Mouse (Mus musculus) limb, embryonic 14.5 days (tissue): ENCODE results near the gene Mycbpap. TPM values are rescaled to one million over a fixed set of nuclear protein-coding genes. Genes with fewer than 3 reads are reported as not detected.

ENCODE experiments used
- ATAC-seq: fragments of 200-750 bp; cut with Nextera tagmentation; 2 replicates; pipeline ENCODE4 v1.8.0; 2017; ENCODE audit warnings: low read depth, moderate number of reproducible peaks, moderate TSS enrichment; ENCODE audit not compliant: low FRiP score
- DNase-seq: peaks from one replicate; pipeline ENCODE4 v3.0.0-alpha.2; 2015; ENCODE audit warnings: low spot score
- H3K27ac ChIP-seq: fragments of 300-500 bp; sonication (generic); replicated peaks from 2 replicates; pipeline ENCODE4 v1.5.1; 2014; ENCODE audit warnings: low read depth, mild to moderate bottlenecking, low read length, moderate library complexity, mixed read lengths
- H3K27me3 ChIP-seq: fragments of 300-500 bp; sonication (generic); 2 replicates; pipeline ENCODE4 v1.6.1; 2014; ENCODE audit warnings: low read length, mixed read lengths; ENCODE audit not compliant: control insufficient read depth, insufficient read depth
- H3K36me3 ChIP-seq: fragments of 300-500 bp; sonication (generic); 2 replicates; pipeline ENCODE4 v1.6.1; 2014; ENCODE audit warnings: mild to moderate bottlenecking, low read length, moderate library complexity, mixed read lengths; ENCODE audit not compliant: control insufficient read depth, insufficient read depth
- H3K4me1 ChIP-seq: fragments of 300-500 bp; sonication (generic); 2 replicates; pipeline ENCODE4 v1.6.1; 2014; ENCODE audit warnings: antibody characterized with exemption, low read length, mixed read lengths; ENCODE audit not compliant: control insufficient read depth, insufficient read depth
- H3K4me2 ChIP-seq: fragments of 300-500 bp; sonication (generic); replicated peaks from 2 replicates; pipeline ENCODE4 v1.6.1; 2014; ENCODE audit warnings: low read depth, mild to moderate bottlenecking, low read length, moderate library complexity; ENCODE audit not compliant: severe bottlenecking
- H3K4me3 ChIP-seq: fragments of 300-500 bp; sonication (generic); replicated peaks from 2 replicates; pipeline ENCODE4 v1.5.1; 2014; ENCODE audit warnings: low read length
- H3K9ac ChIP-seq: fragments of 300-500 bp; sonication (generic); 2 replicates; pipeline ENCODE4 v1.6.1; 2014; ENCODE audit warnings: mild to moderate bottlenecking, low read depth, low read length, moderate library complexity; ENCODE audit not compliant: severe bottlenecking
- H3K9me3 ChIP-seq: fragments of 300-500 bp; sonication (generic); 2 replicates; pipeline ENCODE4 v1.6.1; 2016; ENCODE audit warnings: low read length; ENCODE audit not compliant: control insufficient read depth
- POLR2A ChIP-seq: fragments of 200-500 bp; IDR thresholded peaks from 2 replicates; pipeline ENCODE4 v1.8.0; 2012; ENCODE audit warnings: inconsistent platforms, mild to moderate bottlenecking, moderate library complexity, borderline replicate concordance; ENCODE audit not compliant: insufficient read depth, insufficient read length; ENCODE audit errors: extremely low read depth
- WGBS: fragments of 180-500 bp; shearing (Covaris S2); extraction: QIAGEN DNeasy Blood & Tissue Kit; methylation state at CpG from one replicate; pipeline ENCODE4 v1.1.7; 2014; 5-methylcytosine and 5-hydroxymethylcytosine counted together
- polyA plus RNA-seq, 2 experiments: library from polyadenylated mRNA; depleted of rRNA in 1 of 2; stranded (reverse) in 1 of 2; unstranded in 1 of 2; fragments of >200 nt; fragmentation: Nextera tagmentation in 1 of 2; extraction: Ambion mirVana in 1 of 2; gene quantifications; 2 replicates each; pipeline versions ENCODE4 v1.2.1 to v1.2.3; 2012 to 2014

The Mycbpap gene
- polyA plus RNA-seq, 2 experiments: 1.2 to 2.6 TPM

DNA sequence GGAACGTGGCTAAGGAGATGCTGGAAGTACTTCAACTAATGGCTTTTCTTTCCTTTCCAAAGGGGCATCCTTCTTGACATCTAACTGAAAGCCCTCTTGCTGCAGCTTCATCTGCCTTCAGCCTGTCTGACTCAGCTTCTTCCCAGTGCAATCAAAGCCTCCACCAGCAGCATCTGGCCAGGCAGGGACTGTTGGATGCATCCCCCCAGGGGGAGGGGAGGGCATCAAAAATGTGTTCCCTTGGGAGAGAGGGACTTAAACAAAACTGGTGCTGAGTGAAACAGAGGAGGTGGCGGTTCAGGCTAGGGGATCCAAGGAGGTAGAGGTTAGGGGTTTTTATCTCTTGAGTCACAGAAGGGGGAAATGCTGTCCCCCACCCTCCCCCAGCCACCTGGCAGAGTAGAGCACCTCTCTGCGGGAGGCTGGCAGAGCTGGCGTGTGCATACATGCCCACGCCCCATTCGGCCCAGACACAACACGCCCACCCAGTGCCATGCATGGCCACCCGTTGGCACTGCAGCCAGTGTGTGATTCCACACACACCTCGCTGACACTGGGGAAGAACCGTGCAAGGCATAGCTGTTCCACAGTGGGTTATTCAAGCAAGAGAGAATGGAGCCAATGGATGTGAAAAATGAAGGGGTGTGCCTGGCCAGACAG, 66.3 kb downstream of the Mycbpap start:
- Histone ChIP-seq H3K4me1 (peaks cover 10% of the 10 kb centered on the region; the same call in 1 of the 2 replicates), H3K9ac (no peak overlapping the region), H3K36me3 (peaks cover 92% of the 10 kb centered on the region), H3K9me3 (no peaks in the 10 kb centered on the region), H3K4me2 (no peak overlapping the region), H3K27ac (no peak overlapping the region), H3K27me3 (no peaks in the 10 kb centered on the region; the same call in 1 of the 2 replicates), H3K4me3 (no peak overlapping the region)
- no peak for TF ChIP-seq POLR2A
- no peak for DNase-seq
- WGBS: 83% methylated on average over 10 of the region's 10 CpGs
- no peak for ATAC-seq

GRCm38 (mm10) chr11:94454756-94455155, 66.8 kb downstream of the Mycbpap start:
- no peak for TF ChIP-seq POLR2A
- no peaks in the 10 kb centered on the region; the same call in 1 of the 2 replicates for H3K27me3 ChIP-seq
- no peak for ATAC-seq
- H3K27ac ChIP-seq: no peak overlapping the region
- H3K4me3 ChIP-seq: no peak overlapping the region
- 60% methylated on average over 5 of the region's 5 CpGs for WGBS
- no peak overlapping the region for H3K9ac ChIP-seq
- H3K9me3 ChIP-seq: no peaks in the 10 kb centered on the region
- no peak overlapping the region for H3K4me2 ChIP-seq
- peaks cover 10% of the 10 kb centered on the region; the same call in 1 of the 2 replicates for H3K4me1 ChIP-seq
- no peak for DNase-seq
- H3K36me3 ChIP-seq: peaks cover 92% of the 10 kb centered on the region

Other genes starting within 250 kb of the Mycbpap start
- gene Gm21885, start 239.9 kb downstream of the Mycbpap start, polyA plus RNA-seq (2012; rRNA removed): not detected in 2 replicates
- gene Gm21885, start 239.9 kb downstream of the Mycbpap start, polyA plus RNA-seq (2014; fragmentation: Nextera tagmentation; extraction: Ambion mirVana): 0.44 and 0.84 TPM in 2 replicates
- gene Luc7l3, start 199.8 kb downstream of the Mycbpap start, polyA plus RNA-seq (2012; rRNA removed): 94.1 and 138 TPM in 2 replicates
- 96.9 and 104 TPM in 2 replicates for gene Luc7l3, start 199.8 kb downstream of the Mycbpap start, polyA plus RNA-seq (2014; fragmentation: Nextera tagmentation; extraction: Ambion mirVana)
- gene Ankrd40, start 193.7 kb downstream of the Mycbpap start, polyA plus RNA-seq (2012; rRNA removed): 72.7 and 74.4 TPM in 2 replicates
- gene Ankrd40, start 193.7 kb downstream of the Mycbpap start, polyA plus RNA-seq (2014; fragmentation: Nextera tagmentation; extraction: Ambion mirVana): 30.3 and 30.9 TPM in 2 replicates
- 1.0 and 1.6 TPM in 2 replicates for gene Abcc3, start 128.7 kb downstream of the Mycbpap start, polyA plus RNA-seq (2012; rRNA removed)
- 1.3 and 1.5 TPM in 2 replicates for gene Abcc3, start 128.7 kb downstream of the Mycbpap start, polyA plus RNA-seq (2014; fragmentation: Nextera tagmentation; extraction: Ambion mirVana)
- 449 and 693 TPM in 2 replicates for gene Cacna1g, start 47.5 kb downstream of the Mycbpap start, polyA plus RNA-seq (2012; rRNA removed)
- gene Cacna1g, start 47.5 kb downstream of the Mycbpap start, polyA plus RNA-seq (2014; fragmentation: Nextera tagmentation; extraction: Ambion mirVana): 49.0 and 59.3 TPM in 2 replicates
- 0.16 and 0.29 TPM in 2 replicates for gene Spata20, start 35.6 kb downstream of the Mycbpap start, polyA plus RNA-seq (2012; rRNA removed)
- gene Spata20, start 35.6 kb downstream of the Mycbpap start, polyA plus RNA-seq (2014; fragmentation: Nextera tagmentation; extraction: Ambion mirVana): 0.14 and 0.33 TPM in 2 replicates
- gene Epn3, start 21.8 kb downstream of the Mycbpap start, polyA plus RNA-seq (2012; rRNA removed): 3.0 and 3.6 TPM in 2 replicates
- gene Epn3, start 21.8 kb downstream of the Mycbpap start, polyA plus RNA-seq (2014; fragmentation: Nextera tagmentation; extraction: Ambion mirVana): 3.5 and 4.3 TPM in 2 replicates
- gene Rsad1, start 27.5 kb upstream of the Mycbpap start, polyA plus RNA-seq (2012; rRNA removed): 11.5 and 12.9 TPM in 2 replicates
- gene Rsad1, start 27.5 kb upstream of the Mycbpap start, polyA plus RNA-seq (2014; fragmentation: Nextera tagmentation; extraction: Ambion mirVana): 2.2 and 3.9 TPM in 2 replicates
- gene Chad, start 43.3 kb upstream of the Mycbpap start, polyA plus RNA-seq (2012; rRNA removed): 29.5 and 47.5 TPM in 2 replicates
- gene Chad, start 43.3 kb upstream of the Mycbpap start, polyA plus RNA-seq (2014; fragmentation: Nextera tagmentation; extraction: Ambion mirVana): 17.0 and 18.2 TPM in 2 replicates
- gene Acsf2, start 80.1 kb upstream of the Mycbpap start, polyA plus RNA-seq (2012; rRNA removed): 36.3 and 43.2 TPM in 2 replicates
- 9.5 and 10.7 TPM in 2 replicates for gene Acsf2, start 80.1 kb upstream of the Mycbpap start, polyA plus RNA-seq (2014; fragmentation: Nextera tagmentation; extraction: Ambion mirVana)
- 149 TPM in 2 replicates for gene Lrrc59, start 108.0 kb upstream of the Mycbpap start, polyA plus RNA-seq (2012; rRNA removed)
- 197 and 200 TPM in 2 replicates for gene Lrrc59, start 108.0 kb upstream of the Mycbpap start, polyA plus RNA-seq (2014; fragmentation: Nextera tagmentation; extraction: Ambion mirVana)
- gene Mrpl27, start 132.0 kb upstream of the Mycbpap start, polyA plus RNA-seq (2012; rRNA removed): 79.4 and 113 TPM in 2 replicates
- 113 and 126 TPM in 2 replicates for gene Mrpl27, start 132.0 kb upstream of the Mycbpap start, polyA plus RNA-seq (2014; fragmentation: Nextera tagmentation; extraction: Ambion mirVana)
- gene Eme1, start 132.2 kb upstream of the Mycbpap start, polyA plus RNA-seq (2012; rRNA removed): 18.9 and 19.5 TPM in 2 replicates
- 16.5 and 19.4 TPM in 2 replicates for gene Eme1, start 132.2 kb upstream of the Mycbpap start, polyA plus RNA-seq (2014; fragmentation: Nextera tagmentation; extraction: Ambion mirVana)
- 40.0 and 52.7 TPM in 2 replicates for gene Xylt2, start 155.8 kb upstream of the Mycbpap start, polyA plus RNA-seq (2012; rRNA removed)
- gene Xylt2, start 155.8 kb upstream of the Mycbpap start, polyA plus RNA-seq (2014; fragmentation: Nextera tagmentation; extraction: Ambion mirVana): 27.4 and 28.6 TPM in 2 replicates
- gene Gm11541, start 182.8 kb upstream of the Mycbpap start, polyA plus RNA-seq (2012; rRNA removed): 0.06 and 0.14 TPM in 2 replicates
- gene Gm11541, start 182.8 kb upstream of the Mycbpap start, polyA plus RNA-seq (2014; fragmentation: Nextera tagmentation; extraction: Ambion mirVana): 0.19 and 0.22 TPM in 2 replicates
- 0.08 and 0.26 TPM in 2 replicates for gene Cdc34b, start 220.0 kb upstream of the Mycbpap start, polyA plus RNA-seq (2012; rRNA removed)
- not detected in 2 replicates for gene Cdc34b, start 220.0 kb upstream of the Mycbpap start, polyA plus RNA-seq (2014; fragmentation: Nextera tagmentation; extraction: Ambion mirVana)